Mouse (Mus musculus): ENCODE data around the gene Chd6. TPM values are rescaled to one million over a fixed set of nuclear protein-coding genes. Genes with fewer than 3 reads are reported as not detected.

Chd6 gene
- polyA plus RNA-seq, 2 experiments: 27.5 to 29.3 TPM

DNA sequence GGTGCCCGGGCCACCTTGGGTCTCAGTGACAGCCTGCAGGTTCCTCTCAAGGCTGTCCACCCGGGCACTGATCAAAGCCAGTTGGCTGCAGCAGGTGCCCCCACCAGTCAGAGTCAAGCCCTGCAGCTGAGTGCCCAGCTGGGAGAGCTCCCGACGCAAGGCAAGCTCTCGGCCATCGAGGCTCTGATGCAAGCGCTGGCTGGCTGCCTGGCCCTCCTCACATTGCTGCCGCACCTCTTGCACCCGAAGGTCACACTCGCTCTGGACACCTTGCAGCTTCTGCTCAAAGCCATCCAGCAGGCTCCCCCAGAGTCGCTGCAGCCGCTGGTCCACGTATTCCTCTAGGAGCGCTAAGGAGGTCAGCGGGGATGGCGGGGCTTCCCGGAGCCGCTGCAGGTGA is 200.3 kb downstream of the Chd6 start:
- Histone ChIP-seq H3K9me3 (ENCODE audit: control insufficient read depth, low read length) (no peaks in the 10 kb centered on the region), H3K4me3 (replicated peaks; ENCODE audit: low read length) (no peak overlapping the region), H3K36me3 (ENCODE audit: control insufficient read depth, insufficient read depth, low read length) (peaks cover 40% of the 10 kb centered on the region), H3K27me3 (ENCODE audit: control insufficient read depth, insufficient read depth, low read length) (no peaks in the 10 kb centered on the region; the same call in 1 of the 2 replicates), H3K9ac (ENCODE audit: low read depth, low read length, severe bottlenecking) (no peak overlapping the region), H3K27ac (replicated peaks; ENCODE audit: low read depth, low read length) (no peak overlapping the region), H3K4me1 (ENCODE audit: control insufficient read depth, insufficient read depth, low read length) (peaks cover 15% of the 10 kb centered on the region), H3K4me2 (replicated peaks; ENCODE audit: low read depth, low read length, severe bottlenecking) (no peak overlapping the region)
- ATAC-seq (ENCODE audit: low FRiP score, low read depth) (no peak), DNase-seq (ENCODE audit: low spot score) (no peak)
- WGBS: 60% methylated on average over 18 of the region's 18 CpGs
- TF ChIP-seq POLR2A (IDR thresholded peaks at IDR 0.05; ENCODE audit: borderline replicate concordance, extremely low read depth, insufficient read depth, insufficient read length): no peak

DNA sequence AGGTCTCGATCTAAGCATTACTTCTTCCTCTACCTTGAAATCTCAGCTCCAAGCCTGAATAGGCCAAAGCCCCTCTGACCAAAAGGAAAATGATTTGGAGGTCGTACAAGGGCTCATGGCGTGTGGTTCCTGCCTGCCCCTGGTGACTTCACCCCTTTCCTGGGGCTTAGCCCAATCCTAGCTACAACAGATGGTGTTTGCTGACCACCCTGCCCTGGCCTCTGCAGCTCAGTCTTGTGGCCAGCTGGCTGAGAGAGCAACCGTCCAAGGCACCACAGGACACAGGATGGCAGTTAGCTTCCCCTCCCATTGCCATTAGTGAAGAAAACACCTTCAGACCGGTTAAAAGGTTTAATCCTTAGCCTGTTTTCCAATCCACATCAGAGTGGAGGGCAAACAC is 202.8 kb downstream of the Chd6 start:
- TF ChIP-seq POLR2A (IDR thresholded peaks at IDR 0.05; ENCODE audit: borderline replicate concordance, extremely low read depth, insufficient read depth, insufficient read length): no peak
- ATAC-seq (ENCODE audit: low FRiP score, low read depth) (no peak), DNase-seq (ENCODE audit: low spot score) (no peak)
- WGBS: 69% methylated on average over 5 of the region's 5 CpGs
- peaks cover 2% of the 10 kb centered on the region; the same call in 1 of the 2 replicates for H3K4me1 ChIP-seq (ENCODE audit: control insufficient read depth, insufficient read depth, low read length)
- no peak overlapping the region for H3K27ac ChIP-seq (replicated peaks; ENCODE audit: low read depth, low read length)
- no peak overlapping the region for H3K4me2 ChIP-seq (replicated peaks; ENCODE audit: low read depth, low read length, severe bottlenecking)
- peaks cover 40% of the 10 kb centered on the region for H3K36me3 ChIP-seq (ENCODE audit: control insufficient read depth, insufficient read depth, low read length)
- no peak overlapping the region for H3K4me3 ChIP-seq (replicated peaks; ENCODE audit: low read length)
- no peak overlapping the region for H3K9ac ChIP-seq (ENCODE audit: low read depth, low read length, severe bottlenecking)
- H3K9me3 ChIP-seq (ENCODE audit: control insufficient read depth, low read length): no peaks in the 10 kb centered on the region
- H3K27me3 ChIP-seq (ENCODE audit: control insufficient read depth, insufficient read depth, low read length): no peaks in the 10 kb centered on the region; the same call in 1 of the 2 replicates

DNA sequence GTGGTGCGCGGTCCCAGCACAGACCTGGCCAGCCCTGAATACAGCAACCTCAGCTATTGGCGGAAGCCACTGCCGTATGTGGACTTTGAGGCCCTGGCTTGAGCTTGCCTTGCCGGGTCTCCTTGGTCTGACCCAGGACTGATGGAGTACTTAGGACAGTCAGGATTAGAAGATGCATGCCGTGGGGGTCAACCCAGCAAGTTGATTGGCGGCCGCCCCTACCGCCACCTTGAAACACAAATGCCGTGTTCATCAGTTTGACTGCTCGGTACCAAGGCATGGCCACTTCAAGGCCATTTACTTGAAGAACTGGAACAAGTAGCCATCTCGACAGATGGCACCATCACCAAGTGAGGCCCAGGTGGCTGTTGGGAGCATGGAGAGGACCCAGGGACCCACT is 203.6 kb downstream of the Chd6 start:
- H3K27ac ChIP-seq (replicated peaks; ENCODE audit: low read depth, low read length): no peak overlapping the region
- peaks cover 40% of the 10 kb centered on the region for H3K36me3 ChIP-seq (ENCODE audit: control insufficient read depth, insufficient read depth, low read length)
- H3K4me3 ChIP-seq (replicated peaks; ENCODE audit: low read length): no peak overlapping the region
- ATAC-seq (ENCODE audit: low FRiP score, low read depth) (no peak), DNase-seq (ENCODE audit: low spot score) (no peak)
- H3K4me2 ChIP-seq (replicated peaks; ENCODE audit: low read depth, low read length, severe bottlenecking): no peak overlapping the region
- TF ChIP-seq POLR2A (IDR thresholded peaks at IDR 0.05; ENCODE audit: borderline replicate concordance, extremely low read depth, insufficient read depth, insufficient read length): no peak
- no peak overlapping the region for H3K9ac ChIP-seq (ENCODE audit: low read depth, low read length, severe bottlenecking)
- H3K27me3 ChIP-seq (ENCODE audit: control insufficient read depth, insufficient read depth, low read length): no peaks in the 10 kb centered on the region
- WGBS: 97% methylated on average over 12 of the region's 12 CpGs
- no peaks in the 10 kb centered on the region for H3K4me1 ChIP-seq (ENCODE audit: control insufficient read depth, insufficient read depth, low read length)
- H3K9me3 ChIP-seq (ENCODE audit: control insufficient read depth, low read length): no peaks in the 10 kb centered on the region

DNA sequence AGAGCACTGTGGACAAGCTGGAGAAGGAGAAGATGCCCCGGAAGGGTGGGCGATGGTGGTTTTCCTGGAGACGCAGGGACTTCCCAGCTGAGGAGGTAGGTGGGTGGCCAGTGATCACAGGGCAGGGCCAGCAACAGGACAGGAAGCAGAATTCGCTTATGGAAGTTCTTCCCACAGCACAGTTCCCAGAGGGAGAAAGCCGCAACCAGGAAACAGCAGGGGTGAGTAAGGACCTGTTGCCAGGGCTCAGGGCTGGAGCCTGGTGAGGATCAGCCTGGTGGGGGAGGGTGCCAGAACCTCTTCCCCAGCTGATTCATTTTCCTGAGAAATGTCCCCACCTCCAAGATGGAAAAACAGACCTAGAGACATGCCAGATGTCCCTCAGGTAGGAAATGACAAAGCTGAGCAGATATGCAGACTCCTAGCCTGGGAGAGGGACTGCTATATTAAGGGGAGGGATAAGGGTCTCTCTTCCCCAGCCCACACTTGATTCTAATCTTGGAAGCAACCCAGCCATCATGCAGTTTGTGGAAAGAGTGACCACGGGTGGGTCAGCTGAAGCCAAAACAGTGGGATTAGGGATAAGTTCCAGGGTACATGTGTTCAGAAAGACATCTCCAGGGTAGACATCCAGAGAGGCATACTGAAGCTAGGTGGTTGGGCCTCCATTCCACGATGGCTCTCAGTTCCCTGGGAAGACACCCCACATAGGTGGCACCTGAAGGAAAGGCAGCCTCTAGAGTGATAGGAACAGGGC is 207.0 kb downstream of the Chd6 start:
- 70% methylated on average over 7 of the region's 7 CpGs for WGBS
- no peak for DNase-seq (ENCODE audit: low spot score)
- Histone ChIP-seq H3K4me1 (ENCODE audit: control insufficient read depth, insufficient read depth, low read length) (no peaks in the 10 kb centered on the region), H3K27ac (replicated peaks; ENCODE audit: low read depth, low read length) (0 out of 2 replicates have a peak overlapping the region, but pooled peaks have one; percentile 33), H3K4me2 (replicated peaks; ENCODE audit: low read depth, low read length, severe bottlenecking) (no peak overlapping the region), H3K27me3 (ENCODE audit: control insufficient read depth, insufficient read depth, low read length) (no peaks in the 10 kb centered on the region), H3K9me3 (ENCODE audit: control insufficient read depth, low read length) (no peaks in the 10 kb centered on the region), H3K9ac (ENCODE audit: low read depth, low read length, severe bottlenecking) (no peak overlapping the region), H3K36me3 (ENCODE audit: control insufficient read depth, insufficient read depth, low read length) (peaks cover 13% of the 10 kb centered on the region), H3K4me3 (replicated peaks; ENCODE audit: low read length) (no peak overlapping the region)
- no peak for TF ChIP-seq POLR2A (IDR thresholded peaks at IDR 0.05; ENCODE audit: borderline replicate concordance, extremely low read depth, insufficient read depth, insufficient read length)
- no peak for ATAC-seq (ENCODE audit: low FRiP score, low read depth)

Other genes with a start within 250 kb of the Chd6 start
- gene Zhx3, start 236.1 kb downstream of the Chd6 start, polyA plus RNA-seq (2012; rRNA removed): 6.5 and 8.3 TPM in 2 replicates
- gene Zhx3, start 236.1 kb downstream of the Chd6 start, polyA plus RNA-seq (2014; fragmentation: Nextera tagmentation; extraction: Ambion mirVana): 13.7 and 14.5 TPM in 2 replicates
- 2.6 and 2.9 TPM in 2 replicates for gene Lpin3, start 228.4 kb downstream of the Chd6 start, polyA plus RNA-seq (2012; rRNA removed)
- gene Lpin3, start 228.4 kb downstream of the Chd6 start, polyA plus RNA-seq (2014; fragmentation: Nextera tagmentation; extraction: Ambion mirVana): 1.8 and 2.3 TPM in 2 replicates
- gene Emilin3, start 196.7 kb downstream of the Chd6 start, polyA plus RNA-seq (2012; rRNA removed): 69.3 and 89.0 TPM in 2 replicates
- 30.3 and 32.3 TPM in 2 replicates for gene Emilin3, start 196.7 kb downstream of the Chd6 start, polyA plus RNA-seq (2014; fragmentation: Nextera tagmentation; extraction: Ambion mirVana)

Measured in limb, embryonic 14.5 days (tissue).